Mouse (Mus musculus): ENCODE results near the gene Otulin. TPM values are rescaled to one million over a fixed set of nuclear protein-coding genes. Genes with fewer than 3 reads are reported as not detected.

The Otulin gene
- polyA plus RNA-seq, 1 experiment from 2014 or later: 29.5 TPM

- Histone ChIP-seq H3K27me3 (ENCODE audit: control insufficient read depth, insufficient read depth, low read length) (no peaks in the 10 kb centered on the region), H3K4me1 (ENCODE audit: control insufficient read depth, insufficient read depth, low read length) (peaks cover 3% of the 10 kb centered on the region; the same call in 1 of the 2 replicates), H3K4me2 (ENCODE audit: low read depth, low read length) (no peak overlapping the region), H3K36me3 (ENCODE audit: control insufficient read depth, insufficient read depth, low read length) (no peaks in the 10 kb centered on the region), H3K9ac (replicated peaks; ENCODE audit: low read depth, low read length) (no peak overlapping the region), H3K27ac (ENCODE audit: low read depth, low read length) (no peak overlapping the region), H3K9me3 (ENCODE audit: control insufficient read depth, low read length) (no peaks in the 10 kb centered on the region), H3K4me3 (ENCODE audit: low read depth, low read length) (no peak overlapping the region)
- 46% methylated on average over 10 of the region's 10 CpGs for WGBS
- ATAC-seq (ENCODE audit: low read depth): no peak
Measured at GRCm38 (mm10) chr15:27493516-27493915, 137.0 kb downstream of the Otulin start.

GRCm38 (mm10) chr15:27492734-27493133 is 137.8 kb downstream of the Otulin start:
- H3K9ac ChIP-seq (replicated peaks; ENCODE audit: low read depth, low read length): no peak overlapping the region
- H3K4me3 ChIP-seq (ENCODE audit: low read depth, low read length): no peak overlapping the region
- peaks cover 9% of the 10 kb centered on the region for H3K4me1 ChIP-seq (ENCODE audit: control insufficient read depth, insufficient read depth, low read length)
- H3K27me3 ChIP-seq (ENCODE audit: control insufficient read depth, insufficient read depth, low read length): no peaks in the 10 kb centered on the region
- no peaks in the 10 kb centered on the region for H3K36me3 ChIP-seq (ENCODE audit: control insufficient read depth, insufficient read depth, low read length)
- no peak overlapping the region for H3K4me2 ChIP-seq (ENCODE audit: low read depth, low read length)
- ATAC-seq (ENCODE audit: low read depth): no peak
- WGBS: 84% methylated on average over 1 of the region's 1 CpGs
- no peak overlapping the region for H3K27ac ChIP-seq (ENCODE audit: low read depth, low read length)
- H3K9me3 ChIP-seq (ENCODE audit: control insufficient read depth, low read length): no peaks in the 10 kb centered on the region

Small RNAs within 50 kb of the gene (microRNA-seq; reads per million reads assigned to microRNA genes)
- gene Mir7117: 0.85 reads per million

Other genes with a start within 250 kb of the Otulin start
- 18.0 and 19.5 TPM in 2 replicates for gene Ank, start 164.0 kb downstream of the Otulin start, polyA plus RNA-seq (2014; fragmentation: Nextera tagmentation; extraction: Ambion mirVana)
- gene Otulinl, start 50.9 kb upstream of the Otulin start, polyA plus RNA-seq (2014; fragmentation: Nextera tagmentation; extraction: Ambion mirVana): 11.2 and 15.6 TPM in 2 replicates

Data from neural tube, embryonic 14.5 days (tissue).